Mouse (Mus musculus): Measurements from ENCODE around the gene Vangl1.

Gene Vangl1

GRCm38 (mm10) chr3:102142947-102143346 is 61.5 kb downstream of the Vangl1 start:
- no peak for DNase-seq (ENCODE audit: low spot score)

- no peak for DNase-seq (ENCODE audit: low spot score)
Measured at GRCm38 (mm10) chr3:102141893-102142292, 62.6 kb downstream of the Vangl1 start.

GRCm38 (mm10) chr3:102141451-102141850 is 63.0 kb downstream of the Vangl1 start:
- DNase-seq (ENCODE audit: low spot score) = no peak

- no peak for DNase-seq (ENCODE audit: low spot score)
Measured at GRCm38 (mm10) chr3:102140606-102141005, 63.9 kb downstream of the Vangl1 start.

GRCm38 (mm10) chr3:102138899-102139298 is 65.6 kb downstream of the Vangl1 start:
- no peak for DNase-seq (ENCODE audit: low spot score)

- no peak for DNase-seq (ENCODE audit: low spot score)
Measured at GRCm38 (mm10) chr3:102137158-102137557, 67.3 kb downstream of the Vangl1 start.

GRCm38 (mm10) chr3:102135389-102136113 is 68.9 kb downstream of the Vangl1 start:
- DNase-seq (ENCODE audit: low spot score) = no peak

- DNase-seq (ENCODE audit: low spot score) = no peak
Measured at GRCm38 (mm10) chr3:102131627-102132324, 72.7 kb downstream of the Vangl1 start.

- DNase-seq (ENCODE audit: low spot score) = no peak
Measured at GRCm38 (mm10) chr3:102130478-102130877, 74.0 kb downstream of the Vangl1 start.

- DNase-seq (ENCODE audit: low spot score) = no peak
Measured at GRCm38 (mm10) chr3:102128242-102128641, 76.3 kb downstream of the Vangl1 start.

- no peak for DNase-seq (ENCODE audit: low spot score)
Measured at GRCm38 (mm10) chr3:102127114-102127513, 77.4 kb downstream of the Vangl1 start.

- no peak for DNase-seq (ENCODE audit: low spot score)
Measured at GRCm38 (mm10) chr3:102125546-102125945, 78.9 kb downstream of the Vangl1 start.

GRCm38 (mm10) chr3:102123654-102124053 is 80.8 kb downstream of the Vangl1 start:
- no peak for DNase-seq (ENCODE audit: low spot score)

GRCm38 (mm10) chr3:102122046-102122445 is 82.4 kb downstream of the Vangl1 start:
- no peak for DNase-seq (ENCODE audit: low spot score)

- no peak for DNase-seq (ENCODE audit: low spot score)
Measured at GRCm38 (mm10) chr3:102120947-102121346, 83.5 kb downstream of the Vangl1 start.

- DNase-seq (ENCODE audit: low spot score) = no peak
Measured at GRCm38 (mm10) chr3:102111979-102112599, 92.4 kb downstream of the Vangl1 start.

- no peak for DNase-seq (ENCODE audit: low spot score)
Measured at GRCm38 (mm10) chr3:102108201-102108600, 96.3 kb downstream of the Vangl1 start.

- no peak for DNase-seq (ENCODE audit: low spot score)
Measured at GRCm38 (mm10) chr3:102103811-102104565, 100.5 kb downstream of the Vangl1 start.

All from left cerebral cortex, adult 11 months (tissue).